Mouse (Mus musculus): ENCODE measurements around the gene Fshb.

Fshb gene

DNA sequence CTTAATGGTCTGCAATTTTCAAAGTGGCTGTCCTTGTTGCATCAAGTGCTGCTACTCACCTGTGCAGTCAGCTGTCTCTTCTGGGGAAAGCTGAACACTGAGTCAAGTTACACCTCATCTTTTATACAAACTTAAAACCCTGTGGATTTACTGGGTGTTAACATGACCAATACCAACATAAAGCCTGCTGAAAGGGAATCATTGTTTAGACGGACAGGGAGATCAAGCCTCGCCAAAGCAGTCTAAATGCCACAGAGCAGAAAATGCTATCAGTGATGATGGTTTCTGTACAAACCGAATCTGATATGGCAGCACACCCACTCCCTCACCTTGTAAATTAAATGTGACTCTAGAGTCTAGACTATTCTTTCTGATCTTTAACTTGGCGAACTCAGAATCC, at the start of gene Fshb:
Gene Fshb, minus strand, starts transcription at position 101 of the 400 bp plus-strand sequence.
- no peak for DNase-seq

DNA sequence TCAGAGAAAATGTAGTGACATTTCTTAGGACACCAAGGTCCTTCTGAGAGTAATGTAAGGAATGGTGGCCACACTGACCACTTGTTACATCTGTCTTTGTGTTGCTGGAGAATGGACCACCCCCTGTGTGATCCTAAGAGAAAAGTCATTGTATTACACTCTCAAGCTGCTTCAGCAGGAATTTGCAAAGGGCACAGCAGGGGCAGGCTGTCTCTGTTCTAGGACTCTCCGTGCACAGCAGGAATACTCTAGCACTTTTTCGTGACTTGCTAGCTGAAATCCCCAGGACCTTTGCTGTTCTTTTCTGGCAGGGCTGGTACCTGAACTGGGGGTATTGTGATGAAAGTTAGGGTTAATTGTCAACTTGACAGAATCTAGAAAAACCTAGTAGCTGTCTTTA, 24.8 kb upstream of the Fshb start:
- no peak for DNase-seq

DNA sequence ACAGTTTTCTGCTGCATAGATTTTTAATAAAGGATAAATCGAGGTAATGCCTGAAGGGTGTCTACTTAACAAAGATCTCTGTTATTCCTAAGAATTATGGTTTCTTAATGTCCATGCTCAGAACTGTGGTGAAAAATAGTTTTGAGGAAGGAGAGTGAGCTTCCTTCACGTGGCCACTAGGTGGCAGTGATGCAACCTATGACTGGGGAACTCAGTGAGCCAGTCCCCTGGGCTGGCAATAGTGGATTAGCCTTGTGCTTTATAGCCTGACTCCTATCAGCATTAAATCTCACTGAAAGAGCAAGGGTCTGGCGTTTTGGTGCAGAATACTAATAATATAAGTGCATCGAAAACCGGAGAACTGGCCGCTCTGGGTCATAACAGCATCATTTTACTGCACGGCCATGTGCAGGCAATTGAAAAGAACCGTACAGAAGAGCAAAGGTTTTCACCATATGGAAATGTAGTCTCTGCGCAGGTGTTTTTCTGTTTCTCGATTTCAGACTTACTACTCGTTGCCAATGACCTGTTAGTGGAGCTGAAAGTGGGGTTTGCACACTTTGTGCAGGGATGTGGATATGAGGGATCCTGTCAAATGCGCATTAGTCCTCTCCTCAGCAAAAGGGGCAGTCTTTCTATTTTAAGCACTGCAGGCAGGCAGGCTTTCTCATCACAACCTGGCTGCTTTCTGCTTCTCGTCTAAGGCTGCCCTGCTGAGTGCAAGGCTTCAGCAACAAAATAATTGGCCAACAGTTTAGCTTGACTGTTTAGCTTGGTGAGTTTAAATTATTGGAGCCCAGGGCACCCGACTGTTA, 23.8 kb upstream of the Fshb start:
- peak in 1 of 2 experiments; percentile 9 for DNase-seq

DNA sequence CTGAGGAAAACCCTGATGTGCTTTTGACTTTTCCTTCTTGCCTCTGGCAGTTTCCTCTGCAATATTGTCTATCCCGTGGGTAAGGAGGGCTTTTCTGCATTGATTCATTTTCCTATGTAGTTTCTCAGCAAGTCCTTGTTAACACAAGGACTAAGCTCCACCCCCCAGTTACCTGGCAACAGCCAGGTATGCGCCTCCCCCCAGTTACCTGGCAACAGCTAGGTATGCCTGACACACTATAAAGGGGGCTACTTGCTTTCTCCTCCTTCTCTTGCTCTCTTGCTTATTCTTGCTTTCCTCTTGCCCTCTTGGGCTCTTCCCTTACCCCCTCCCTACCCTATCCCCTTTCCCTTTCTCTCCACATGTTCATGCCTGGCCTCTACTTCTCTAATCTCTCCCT, 3.8 kb upstream of the Fshb start:
- DNase-seq, result no peak

DNA sequence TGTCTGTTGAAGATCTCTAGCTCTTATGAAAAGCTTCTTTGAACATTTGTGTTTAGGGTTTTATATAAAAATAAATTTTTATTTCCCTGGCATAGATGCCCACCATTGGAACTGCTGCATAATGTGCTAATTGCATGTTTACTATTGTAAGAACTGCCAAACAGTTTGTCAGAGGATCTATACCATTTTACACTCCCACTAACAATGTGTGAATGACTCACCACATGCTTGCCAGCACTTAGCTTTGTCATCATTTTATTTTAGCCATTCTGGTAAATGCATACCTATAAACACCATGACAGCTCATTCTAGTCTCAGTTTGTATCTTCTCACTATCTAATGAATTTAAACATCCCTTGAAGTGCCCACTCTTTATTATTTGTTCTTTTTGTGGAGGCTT, 13.5 kb downstream of the Fshb start:
- no peak for DNase-seq

DNA sequence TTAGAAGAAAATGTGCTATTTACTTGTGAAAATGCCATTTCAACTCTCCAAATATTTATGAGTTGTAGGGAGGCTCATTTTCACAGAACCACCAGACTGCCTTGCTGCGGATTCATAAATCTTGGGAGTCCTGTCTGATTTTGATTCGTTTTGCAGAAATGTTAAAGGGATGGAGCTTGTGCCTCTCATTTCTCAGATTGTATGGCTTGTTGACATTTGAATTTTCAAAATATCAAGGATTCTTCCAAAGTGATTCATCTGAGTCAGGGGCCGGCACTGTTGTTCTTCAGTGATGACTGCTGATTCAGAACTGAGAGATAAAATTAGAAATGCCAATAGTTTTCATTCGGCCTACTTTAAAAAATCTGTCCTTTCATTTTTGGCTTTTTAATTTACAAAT, 18.6 kb downstream of the Fshb start:
- no peak for DNase-seq

DNA sequence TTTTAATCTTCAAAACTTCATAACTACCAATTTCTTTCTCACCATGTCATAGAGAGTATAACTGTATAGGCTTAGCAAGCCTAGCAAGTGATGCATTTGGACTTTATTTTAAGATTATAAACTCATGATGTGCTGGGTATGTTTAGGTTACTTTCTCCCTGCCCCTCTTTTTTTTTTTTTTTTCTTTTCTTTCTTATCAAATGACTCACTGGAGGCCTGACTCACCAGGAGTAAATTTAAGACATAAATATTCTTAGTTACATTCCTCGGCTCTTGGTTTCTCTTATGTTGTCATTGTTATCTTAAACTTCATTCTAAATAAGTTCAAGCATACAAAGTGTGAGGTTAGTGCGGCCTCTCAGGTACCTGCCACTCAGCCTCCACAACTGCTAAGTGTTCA, 23.5 kb downstream of the Fshb start:
- no peak for DNase-seq

DNA sequence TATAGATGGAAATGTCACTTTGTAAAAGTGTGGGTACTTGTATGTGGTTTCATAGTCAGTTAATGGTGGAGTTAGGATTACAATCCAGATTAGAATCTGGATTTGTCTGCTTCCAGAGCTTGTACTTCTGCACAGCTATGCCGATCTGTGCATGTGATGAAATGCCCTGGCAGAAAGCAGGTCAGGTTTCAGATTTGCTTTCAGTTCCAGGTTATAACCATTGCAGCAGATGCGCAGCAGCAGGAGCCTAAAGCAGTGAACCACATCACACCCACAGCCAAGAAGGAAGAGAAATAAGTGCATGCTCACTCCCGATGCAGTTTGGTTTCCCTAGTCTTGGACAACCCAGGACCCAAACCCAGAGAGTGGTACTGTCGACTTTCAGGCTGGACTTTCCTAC, 34.8 kb downstream of the Fshb start:
- no peak for DNase-seq

DNA sequence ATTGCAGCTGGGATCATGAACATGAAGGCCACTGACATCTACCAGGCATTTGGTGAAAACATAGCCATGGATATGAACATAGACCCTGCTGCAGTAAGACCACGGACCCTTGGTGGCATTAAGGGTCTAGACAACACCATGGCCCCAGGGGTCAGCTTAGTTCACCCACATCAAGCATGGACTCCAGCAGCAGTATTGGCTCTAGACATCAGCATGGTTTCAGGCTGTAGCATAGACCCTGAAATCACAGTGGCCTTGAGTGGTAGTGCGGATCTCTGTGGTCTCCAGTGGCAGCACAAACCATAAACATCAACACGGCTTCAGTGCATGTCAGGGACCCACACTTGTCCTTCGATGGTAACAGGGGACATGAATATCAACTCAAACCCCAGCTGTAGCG, 36.7 kb downstream of the Fshb start:
- DNase-seq, result no peak

DNA sequence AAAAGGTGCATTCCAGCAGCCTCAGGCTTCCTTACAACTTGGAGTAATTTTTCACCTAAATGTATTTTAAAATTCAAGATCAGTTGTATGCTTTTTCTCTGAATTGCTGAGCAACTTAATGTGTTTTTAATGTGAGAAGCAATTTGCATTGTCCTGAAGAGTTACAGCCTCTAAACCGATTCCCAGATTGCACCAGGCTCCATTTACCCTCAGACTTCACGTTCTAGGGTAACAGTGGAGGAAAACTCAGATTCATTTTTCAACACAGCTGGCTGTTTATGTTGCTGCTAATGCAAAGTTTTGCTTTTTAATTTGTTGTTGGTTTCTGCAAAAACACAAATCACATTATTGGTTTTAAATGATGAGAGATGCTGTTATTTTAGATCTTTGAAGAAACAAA, 40.1 kb downstream of the Fshb start:
- no peak for DNase-seq

DNA sequence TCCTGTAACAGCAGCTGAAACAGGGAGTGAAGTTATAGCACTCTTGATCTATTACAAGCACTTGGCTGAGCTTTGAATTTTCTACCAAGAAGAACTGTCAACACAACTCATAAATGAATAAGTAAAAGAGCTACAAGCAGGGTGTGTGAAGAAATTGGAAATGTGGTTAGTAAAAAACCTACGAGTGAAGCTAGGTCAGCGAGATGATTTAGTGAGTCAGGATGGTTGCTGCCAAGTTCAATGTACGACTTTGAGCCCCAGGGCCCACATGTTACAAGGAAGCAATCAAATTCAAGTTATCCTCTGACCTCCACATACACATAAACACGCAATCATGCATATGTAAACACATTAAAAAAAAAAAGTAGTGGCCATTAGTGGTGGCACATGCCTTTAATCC, 46.3 kb downstream of the Fshb start:
- no peak for DNase-seq

DNA sequence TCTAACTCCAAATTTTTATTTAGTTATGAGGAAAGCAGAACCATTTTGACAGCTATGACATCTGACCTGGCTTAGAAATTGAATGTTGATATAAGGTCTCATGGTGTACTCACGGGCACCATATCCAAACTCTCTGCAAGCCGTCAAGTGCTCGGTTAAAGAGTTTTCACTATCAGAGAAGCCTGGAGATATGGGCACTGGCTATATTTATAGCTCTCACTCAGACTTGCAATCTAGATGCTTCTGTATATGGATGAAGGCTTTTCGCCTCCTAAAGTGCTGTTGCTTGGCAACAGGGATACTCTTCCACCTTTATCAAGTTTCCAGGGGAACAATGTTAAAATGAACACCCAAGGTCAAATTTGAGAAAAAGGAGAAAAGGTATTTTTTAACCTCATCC, 47.1 kb downstream of the Fshb start:
- no peak for DNase-seq

DNA sequence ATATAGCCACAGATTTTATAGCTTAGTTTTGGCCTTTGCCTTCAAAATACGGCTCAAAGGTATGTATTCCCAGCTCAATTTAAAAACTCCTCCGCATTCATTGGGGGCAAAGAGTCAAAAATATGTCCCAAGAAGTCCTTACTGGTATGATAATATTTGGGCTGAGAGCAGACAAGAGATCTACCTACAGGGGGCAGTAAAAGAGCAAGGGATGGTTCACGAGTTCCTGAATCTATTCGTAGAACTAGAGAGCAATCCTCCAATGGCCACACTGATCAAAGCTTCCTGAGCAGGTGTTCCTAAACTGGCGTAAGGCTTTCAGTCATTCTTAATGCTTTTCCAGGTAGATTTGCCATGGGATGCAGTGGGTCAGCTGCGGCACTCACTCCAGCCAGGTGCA, 49.3 kb downstream of the Fshb start:
- no peak for DNase-seq

DNA sequence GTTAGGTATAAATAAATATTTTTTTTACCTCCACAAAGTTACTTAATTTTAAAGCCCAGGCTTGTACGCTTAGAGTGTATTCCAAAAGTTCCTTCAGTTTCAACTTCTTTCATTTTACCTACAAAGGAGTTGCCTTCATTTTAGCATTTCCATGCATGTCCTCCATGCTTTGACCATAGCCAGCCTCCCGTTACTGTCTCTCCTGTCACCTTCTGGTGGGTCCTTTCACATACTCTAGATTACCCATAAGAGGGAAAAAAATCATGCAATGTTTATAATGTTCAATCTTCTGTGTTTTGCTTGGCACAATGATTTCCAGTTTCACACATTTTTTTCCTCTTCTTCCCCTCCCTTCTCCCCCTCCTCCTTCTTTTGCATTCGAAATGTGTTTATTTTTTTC, 53.1 kb downstream of the Fshb start:
- DNase-seq, result peak in 1 of 2 experiments; percentile 4
